Mouse (Mus musculus) kidney, embryonic 16.5 days (tissue): Measurements from ENCODE around the gene 4930404H24Rik. TPM values are rescaled to one million over a fixed set of nuclear protein-coding genes. Genes with fewer than 3 reads are reported as not detected.

Source experiments
- ATAC-seq: fragments of 200-750 bp; cut with Nextera tagmentation; 2 replicates; pipeline ENCODE4 v1.8.0; 2017; ENCODE audit warnings: moderate TSS enrichment; ENCODE audit not compliant: low FRiP score, low TSS enrichment
- H3K27ac ChIP-seq: fragments of 300-500 bp; sonication (generic); 2 replicates; pipeline ENCODE4 v1.5.1; 2014; ENCODE audit warnings: low read length
- H3K27me3 ChIP-seq: fragments of 300-500 bp; sonication (generic); 2 replicates; pipeline ENCODE4 v1.6.1; 2014; ENCODE audit warnings: low read length, control low read depth, mixed read lengths; ENCODE audit not compliant: insufficient read depth
- H3K36me3 ChIP-seq: fragments of 300-500 bp; sonication (generic); 2 replicates; pipeline ENCODE4 v1.6.1; 2014; ENCODE audit warnings: low read length, control low read depth, mixed read lengths; ENCODE audit not compliant: insufficient read depth
- H3K4me1 ChIP-seq: fragments of 300-500 bp; sonication (generic); 2 replicates; pipeline ENCODE4 v1.6.1; 2014; ENCODE audit warnings: low read length, control low read depth, mixed read lengths; ENCODE audit not compliant: insufficient read depth
- H3K4me2 ChIP-seq: fragments of 300-500 bp; sonication (generic); replicated peaks from 2 replicates; pipeline ENCODE4 v1.6.1; 2014; ENCODE audit warnings: low read depth, low read length
- H3K4me3 ChIP-seq: fragments of 300-500 bp; sonication (generic); 2 replicates; pipeline ENCODE4 v1.5.1; 2014; ENCODE audit warnings: mild to moderate bottlenecking, low read length
- H3K9ac ChIP-seq: fragments of 300-500 bp; sonication (generic); replicated peaks from 2 replicates; pipeline ENCODE4 v1.6.1; 2014; ENCODE audit warnings: low read length
- H3K9me3 ChIP-seq: fragments of 300-500 bp; sonication (generic); 2 replicates; pipeline ENCODE4 v1.6.1; 2016; ENCODE audit warnings: low read length, control low read depth
- WGBS: fragments of 180-500 bp; shearing (Covaris S2); extraction: QIAGEN DNeasy Blood & Tissue Kit; methylation state at CpG from one replicate; pipeline ENCODE4 v1.1.7; 2014; 5-methylcytosine and 5-hydroxymethylcytosine counted together
- polyA plus RNA-seq: library from polyadenylated mRNA; unstranded; fragments of >200 nt; fragmentation: Nextera tagmentation; extraction: Ambion mirVana; gene quantifications from 2 replicates; pipeline ENCODE4 v1.2.1, GENCODE M21; 2015

4930404H24Rik gene
- polyA plus RNA-seq, 1 experiment from 2014 or later: not detected

- Histone ChIP-seq H3K9ac (no peak overlapping the region), H3K27ac (no peak overlapping the region), H3K9me3 (no peaks in the 10 kb centered on the region), H3K4me2 (no peak overlapping the region), H3K4me1 (peaks cover 17% of the 10 kb centered on the region), H3K27me3 (no peaks in the 10 kb centered on the region), H3K4me3 (no peak overlapping the region), H3K36me3 (no peaks in the 10 kb centered on the region)
- no peak for ATAC-seq
- 63% methylated on average over 5 of the region's 5 CpGs for WGBS
These were observed 13.8 kb downstream of the 4930404H24Rik start for GRCm38 (mm10) chr2:153506385-153506784.

DNA sequence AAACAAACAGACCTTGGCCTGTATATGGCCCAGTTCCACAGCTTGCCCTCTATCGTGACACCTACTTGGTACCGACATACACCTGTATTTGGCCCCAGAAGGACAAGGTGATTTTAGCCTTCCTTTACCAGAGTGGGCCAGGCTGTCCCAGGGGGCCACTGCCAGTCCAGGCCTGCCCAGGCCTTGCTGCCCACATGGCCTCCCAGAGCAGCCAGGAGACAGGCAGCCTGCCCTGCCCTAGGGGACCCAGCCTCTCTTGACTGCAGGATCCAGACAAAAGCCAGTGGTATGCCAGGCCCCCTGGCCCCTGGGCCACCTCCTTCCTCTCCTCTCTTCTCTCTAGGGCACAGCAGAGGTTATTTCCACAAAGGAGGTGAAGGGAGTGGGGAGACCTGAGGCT is 15.4 kb downstream of the 4930404H24Rik start:
- H3K4me2 ChIP-seq: no peak overlapping the region
- H3K27ac ChIP-seq: no peak overlapping the region
- peaks cover 28% of the 10 kb centered on the region for H3K4me1 ChIP-seq
- H3K9me3 ChIP-seq: no peaks in the 10 kb centered on the region
- no peak overlapping the region for H3K9ac ChIP-seq
- H3K36me3 ChIP-seq: no peaks in the 10 kb centered on the region
- no peak overlapping the region for H3K4me3 ChIP-seq
- ATAC-seq: no peak; the same call in 1 of the 2 replicates
- WGBS: 87% methylated on average over 2 of the region's 2 CpGs
- no peaks in the 10 kb centered on the region for H3K27me3 ChIP-seq

GRCm38 (mm10) chr2:153508405-153508804 is 15.8 kb downstream of the 4930404H24Rik start:
- H3K27ac ChIP-seq: no peak overlapping the region

DNA sequence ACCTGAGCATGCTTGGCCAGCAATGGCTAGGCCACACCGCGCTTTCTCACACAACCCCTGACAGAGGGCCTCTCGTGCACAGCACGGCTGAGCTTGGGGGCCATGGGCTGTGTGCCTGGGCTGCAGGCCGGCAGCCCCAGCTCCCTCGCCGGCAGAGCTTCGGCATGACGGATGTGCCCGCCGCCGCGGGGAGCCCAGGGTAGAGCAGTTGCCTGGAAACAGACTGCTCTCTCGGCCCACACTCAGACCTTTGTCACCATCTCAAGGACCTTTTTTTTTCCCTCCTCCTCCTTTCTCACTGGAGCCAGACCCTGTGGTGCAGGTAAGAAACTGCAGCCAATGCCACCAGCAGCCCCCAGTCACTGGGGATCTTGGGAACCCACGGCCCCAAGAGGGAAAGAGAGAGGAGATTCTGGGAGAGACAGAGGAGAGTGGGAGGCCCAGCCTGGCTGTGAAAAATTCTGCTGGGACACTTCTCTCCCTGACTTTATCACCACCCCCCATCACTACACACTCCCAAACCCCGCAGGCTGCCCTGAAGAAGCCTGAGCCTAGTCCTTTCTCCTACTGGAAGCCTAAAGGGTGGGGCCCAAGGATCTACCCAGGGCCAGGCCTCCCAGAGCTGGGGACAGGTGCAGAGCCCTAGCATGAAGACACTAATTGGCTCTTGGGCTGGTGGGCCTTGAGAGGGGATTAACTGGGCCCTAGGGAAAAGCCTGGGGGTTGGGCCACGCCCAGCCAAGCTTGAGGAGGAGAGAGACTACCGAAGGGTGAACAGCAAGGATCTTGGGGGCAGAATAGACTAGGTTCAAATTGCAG is 16.8 kb downstream of the 4930404H24Rik start:
- Histone ChIP-seq H3K4me3 (no peak overlapping the region), H3K36me3 (no peaks in the 10 kb centered on the region), H3K4me1 (peaks cover 28% of the 10 kb centered on the region), H3K4me2 (0 out of 2 replicates have a peak overlapping the region, but pooled peaks have one; percentile 3), H3K27me3 (no peaks in the 10 kb centered on the region), H3K27ac (peak overlapping the region; percentile 29), H3K9ac (peak overlapping the region; percentile 43), H3K9me3 (no peaks in the 10 kb centered on the region)
- peak; percentile 62 for ATAC-seq
- WGBS: 14% methylated on average over 18 of the region's 18 CpGs

More at GRCm38 (mm10) chr2:153508405-153508804, 15.8 kb downstream of the 4930404H24Rik start:
- Histone ChIP-seq H3K4me3 (no peak overlapping the region), H3K36me3 (no peaks in the 10 kb centered on the region), H3K4me2 (no peak overlapping the region), H3K4me1 (peaks cover 28% of the 10 kb centered on the region), H3K27me3 (no peaks in the 10 kb centered on the region), H3K9me3 (no peaks in the 10 kb centered on the region), H3K9ac (peak overlapping the region; percentile 43; the same call in 1 of the 2 replicates)
- 74% methylated on average over 3 of the region's 3 CpGs for WGBS
- no peak for ATAC-seq

DNA sequence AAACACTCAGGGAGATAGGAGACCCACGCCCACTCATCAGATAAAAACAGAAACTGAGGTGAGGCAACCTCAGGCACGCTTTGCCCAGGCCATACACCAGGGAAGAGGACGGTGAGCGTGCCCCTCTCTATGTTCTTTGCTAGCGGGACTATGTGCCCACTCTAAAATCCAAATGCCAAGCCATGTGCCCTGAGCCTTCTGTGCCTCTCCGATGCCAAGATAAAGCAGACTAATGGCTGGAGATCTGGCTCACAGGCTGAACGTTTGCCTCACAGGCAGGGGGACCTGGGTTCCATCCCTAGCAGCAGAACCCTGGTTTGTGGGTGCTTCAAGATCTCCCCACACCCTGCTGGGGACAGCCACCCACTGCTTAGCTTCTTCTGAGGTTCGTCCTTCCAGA is 17.5 kb downstream of the 4930404H24Rik start:
- Histone ChIP-seq H3K9ac (no peak overlapping the region), H3K9me3 (no peaks in the 10 kb centered on the region), H3K36me3 (no peaks in the 10 kb centered on the region), H3K27ac (no peak overlapping the region), H3K27me3 (no peaks in the 10 kb centered on the region), H3K4me3 (no peak overlapping the region), H3K4me2 (no peak overlapping the region), H3K4me1 (peaks cover 28% of the 10 kb centered on the region)
- no peak for ATAC-seq
- 87% methylated on average over 8 of the region's 8 CpGs for WGBS

- H3K4me1 ChIP-seq: peaks cover 28% of the 10 kb centered on the region
- H3K36me3 ChIP-seq: no peaks in the 10 kb centered on the region
- no peak overlapping the region for H3K4me3 ChIP-seq
- no peaks in the 10 kb centered on the region for H3K27me3 ChIP-seq
- 35% methylated on average over 6 of the region's 6 CpGs for WGBS
- no peaks in the 10 kb centered on the region for H3K9me3 ChIP-seq
- H3K9ac ChIP-seq: peak overlapping the region; percentile 12; the same call in 1 of the 2 replicates
- ATAC-seq: peak; percentile 19
- H3K4me2 ChIP-seq: no peak overlapping the region
- H3K27ac ChIP-seq: no peak overlapping the region
These were observed 19.0 kb downstream of the 4930404H24Rik start for GRCm38 (mm10) chr2:153511562-153511961.

DNA sequence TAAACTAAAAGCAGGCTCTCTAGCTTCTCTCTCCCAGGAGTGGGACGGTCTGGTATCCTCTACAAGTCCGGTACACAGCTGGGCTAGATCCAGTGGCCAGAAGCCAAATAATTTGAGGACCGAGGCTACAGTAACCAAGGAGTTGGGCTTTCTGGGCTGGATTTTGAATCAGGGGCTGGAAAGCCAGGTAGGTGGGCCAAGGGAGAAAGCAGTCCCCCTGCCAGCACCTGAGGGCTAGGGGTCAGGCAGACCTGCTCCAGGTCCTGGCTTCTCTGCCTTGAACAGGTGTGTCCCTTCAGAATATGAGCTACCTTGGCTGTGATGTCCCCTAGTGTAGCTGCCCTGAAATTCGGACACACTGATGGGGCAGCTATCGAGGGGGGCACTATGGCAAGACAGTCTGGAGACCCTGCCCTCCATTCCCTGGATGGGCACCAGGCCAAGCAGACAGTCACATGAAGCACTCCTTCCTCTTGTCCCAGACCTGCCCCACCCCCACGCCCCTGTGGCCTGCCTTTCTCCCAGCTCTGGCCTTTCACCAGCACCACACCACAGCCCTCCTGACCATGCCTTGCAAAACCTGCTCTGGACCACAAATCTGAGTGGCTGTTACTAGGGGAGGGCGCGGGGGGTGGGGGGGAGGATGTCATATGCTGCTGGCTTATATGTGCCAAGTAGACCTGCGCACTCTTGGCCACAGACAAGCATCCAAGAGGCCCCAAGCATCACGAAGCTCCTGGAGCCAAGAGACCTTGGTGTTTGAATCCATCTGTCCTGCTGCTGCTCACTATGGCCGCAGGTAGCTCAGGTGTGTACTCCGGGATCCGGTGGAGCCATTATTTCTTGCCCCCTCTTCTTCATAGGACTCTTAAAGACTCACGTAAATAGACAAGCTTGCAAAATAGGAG is 20.1 kb downstream of the 4930404H24Rik start:
- no peak overlapping the region for H3K4me3 ChIP-seq
- WGBS: 78% methylated on average over 14 of the region's 14 CpGs
- no peak for ATAC-seq
- no peaks in the 10 kb centered on the region for H3K27me3 ChIP-seq
- 0 out of 2 replicates have a peak overlapping the region, but pooled peaks have one; percentile 36 for H3K27ac ChIP-seq
- no peaks in the 10 kb centered on the region for H3K9me3 ChIP-seq
- no peak overlapping the region for H3K4me2 ChIP-seq
- no peaks in the 10 kb centered on the region for H3K36me3 ChIP-seq
- H3K4me1 ChIP-seq: peaks cover 28% of the 10 kb centered on the region
- no peak overlapping the region for H3K9ac ChIP-seq

- Histone ChIP-seq H3K9ac (no peak overlapping the region), H3K9me3 (no peaks in the 10 kb centered on the region), H3K4me3 (no peak overlapping the region), H3K27ac (no peak overlapping the region), H3K4me1 (peaks cover 24% of the 10 kb centered on the region), H3K36me3 (no peaks in the 10 kb centered on the region), H3K27me3 (no peaks in the 10 kb centered on the region), H3K4me2 (no peak overlapping the region)
- no peak for ATAC-seq
- WGBS: 88% methylated on average over 3 of the region's 3 CpGs
These were observed 21.4 kb downstream of the 4930404H24Rik start for GRCm38 (mm10) chr2:153513983-153514382.

- WGBS: 72% methylated on average over 14 of the region's 14 CpGs
- no peak overlapping the region for H3K4me3 ChIP-seq
- ATAC-seq: no peak
- H3K9ac ChIP-seq: no peak overlapping the region
- H3K27ac ChIP-seq: no peak overlapping the region
- H3K9me3 ChIP-seq: no peaks in the 10 kb centered on the region
- H3K27me3 ChIP-seq: no peaks in the 10 kb centered on the region
- H3K4me2 ChIP-seq: no peak overlapping the region
- no peaks in the 10 kb centered on the region for H3K36me3 ChIP-seq
- H3K4me1 ChIP-seq: peaks cover 17% of the 10 kb centered on the region
These were observed 22.1 kb downstream of the 4930404H24Rik start for GRCm38 (mm10) chr2:153514497-153515380.
